Mouse (Mus musculus) stomach, postnatal 0 days (tissue): Measurements from ENCODE around the gene Timm29. TPM values are rescaled to one million over a fixed set of nuclear protein-coding genes. Genes with fewer than 3 reads are reported as not detected.

Source experiments
- ATAC-seq: fragments of 200-750 bp; cut with Nextera tagmentation; 2 replicates; pipeline ENCODE4 v1.8.0; 2017; ENCODE audit not compliant: low FRiP score, low TSS enrichment
- DNase-seq: peaks from one replicate; pipeline ENCODE4 v3.0.0-alpha.2; 2016; ENCODE audit warnings: low spot score
- H3K27ac ChIP-seq: fragments of 300-500 bp; sonication (generic); replicated peaks from 2 replicates; pipeline ENCODE4 v1.5.1; 2014; ENCODE audit warnings: mild to moderate bottlenecking, control low read depth
- H3K27me3 ChIP-seq: fragments of 300-500 bp; sonication (generic); 2 replicates; pipeline ENCODE4 v1.6.1; 2014; ENCODE audit warnings: low read length; ENCODE audit not compliant: control insufficient read depth, insufficient read depth
- H3K36me3 ChIP-seq: fragments of 300-500 bp; sonication (generic); 2 replicates; pipeline ENCODE4 v1.6.1; 2014; ENCODE audit warnings: low read length, mixed read lengths; ENCODE audit not compliant: control insufficient read depth, insufficient read depth
- H3K4me1 ChIP-seq: fragments of 300-500 bp; sonication (generic); replicated peaks from 2 replicates; pipeline ENCODE4 v1.6.1; 2014; ENCODE audit warnings: antibody characterized with exemption; ENCODE audit not compliant: control insufficient read depth, insufficient read depth
- H3K4me2 ChIP-seq: fragments of 300-500 bp; sonication (generic); replicated peaks from 2 replicates; pipeline ENCODE4 v1.6.1; 2014; ENCODE audit warnings: low read depth, mild to moderate bottlenecking, control low read depth, moderate library complexity
- H3K4me3 ChIP-seq: fragments of 300-500 bp; sonication (generic); 2 replicates; pipeline ENCODE4 v1.5.1; 2014; ENCODE audit warnings: low read depth, low read length, control low read depth
- H3K9ac ChIP-seq: fragments of 300-500 bp; sonication (generic); 2 replicates; pipeline ENCODE4 v1.6.1; 2014; ENCODE audit warnings: mild to moderate bottlenecking, low read length, control low read depth, mixed read lengths
- H3K9me3 ChIP-seq: fragments of 300-500 bp; sonication (generic); 2 replicates; pipeline ENCODE4 v1.6.1; 2016; ENCODE audit warnings: low read length; ENCODE audit not compliant: control insufficient read depth
- CTCF ChIP-seq: IDR thresholded peaks from 2 replicates; pipeline ENCODE4 v1.5.1; 2016; ENCODE audit warnings: antibody characterized with exemption, low read depth, mild to moderate bottlenecking, moderate library complexity
- EP300 ChIP-seq: optimal IDR thresholded peaks from 2 replicates; pipeline ENCODE3; 2016; ENCODE audit warnings: antibody characterized with exemption
- WGBS: fragments of 180-500 bp; shearing (Covaris S2); extraction: QIAGEN DNeasy Blood & Tissue Kit; methylation state at CpG from one replicate; pipeline ENCODE4 v1.1.7; 2014; 5-methylcytosine and 5-hydroxymethylcytosine counted together
- polyA plus RNA-seq: library from polyadenylated mRNA; unstranded; fragments of >200 nt; fragmentation: Nextera tagmentation; extraction: Ambion mirVana; gene quantifications from 2 replicates; pipeline ENCODE4 v1.2.1, GENCODE M21; 2015

Gene Timm29
- polyA plus RNA-seq, 1 experiment from 2014 or later, result 16.5 TPM

- DNase-seq, result peak; percentile 41
- no peaks in the 10 kb centered on the region for H3K9me3 ChIP-seq
- no peaks in the 10 kb centered on the region; the same call in 1 of the 2 replicates for H3K4me1 ChIP-seq
- peak overlapping the region; percentile 98 for H3K27ac ChIP-seq
- peak overlapping the region; percentile 64 for H3K4me2 ChIP-seq
- H3K27me3 ChIP-seq, result no peaks in the 10 kb centered on the region
- H3K9ac ChIP-seq, result peak overlapping the region; percentile 94
- peak overlapping the region; percentile 84 for H3K4me3 ChIP-seq
- 6% methylated on average over 10 of the region's 10 CpGs for WGBS
- H3K36me3 ChIP-seq, result no peaks in the 10 kb centered on the region
- TF ChIP-seq CTCF, result no peak
- no peak for TF ChIP-seq EP300
- no peak for ATAC-seq
Measured at GRCm38 (mm10) chr9:21617066-21617465, 24.5 kb downstream of the Timm29 start.

- no peaks in the 10 kb centered on the region; the same call in 1 of the 2 replicates for H3K4me1 ChIP-seq
- DNase-seq (no peak), ATAC-seq (no peak)
- H3K4me2 ChIP-seq, result no peak overlapping the region
- no peak for TF ChIP-seq CTCF
- no peak for TF ChIP-seq EP300
- H3K4me3 ChIP-seq, result no peak overlapping the region
- H3K9ac ChIP-seq, result no peak overlapping the region
- H3K27ac ChIP-seq, result 0 out of 2 replicates have a peak overlapping the region, but pooled peaks have one; percentile 13
- no peaks in the 10 kb centered on the region for H3K9me3 ChIP-seq
- WGBS, result 59% methylated on average over 4 of the region's 4 CpGs
- H3K27me3 ChIP-seq, result no peaks in the 10 kb centered on the region
- no peaks in the 10 kb centered on the region for H3K36me3 ChIP-seq
Measured at GRCm38 (mm10) chr9:21620229-21620628, 27.7 kb downstream of the Timm29 start.

- Histone ChIP-seq H3K4me2 (no peak overlapping the region), H3K4me1 (no peaks in the 10 kb centered on the region), H3K36me3 (no peaks in the 10 kb centered on the region), H3K27ac (no peak overlapping the region), H3K27me3 (no peaks in the 10 kb centered on the region), H3K9ac (no peak overlapping the region), H3K4me3 (no peak overlapping the region), H3K9me3 (no peaks in the 10 kb centered on the region)
- DNase-seq (no peak), ATAC-seq (no peak)
- TF ChIP-seq EP300 (no peak), CTCF (no peak)
- whole genome bisulfite sequencing, result 98% methylated on average over 1 of the region's 1 CpGs
Measured at GRCm38 (mm10) chr9:21622676-21623075, 30.2 kb downstream of the Timm29 start.

GRCm38 (mm10) chr9:21625342-21626339 lies 33.1 kb downstream of the Timm29 start:
- no peak; the same call in 1 of the 2 replicates for ATAC-seq
- no peaks in the 10 kb centered on the region for H3K27me3 ChIP-seq
- 84% methylated on average over 10 of the region's 10 CpGs for WGBS
- H3K4me3 ChIP-seq, result no peak overlapping the region
- TF ChIP-seq CTCF (no peak), EP300 (no peak)
- no peaks in the 10 kb centered on the region for H3K4me1 ChIP-seq
- H3K27ac ChIP-seq, result no peak overlapping the region
- H3K4me2 ChIP-seq, result no peak overlapping the region
- H3K9ac ChIP-seq, result no peak overlapping the region
- no peak for DNase-seq
- no peaks in the 10 kb centered on the region for H3K9me3 ChIP-seq
- H3K36me3 ChIP-seq, result no peaks in the 10 kb centered on the region

- Histone ChIP-seq H3K27ac (no peak overlapping the region), H3K9ac (no peak overlapping the region), H3K36me3 (no peaks in the 10 kb centered on the region), H3K9me3 (no peaks in the 10 kb centered on the region), H3K4me1 (no peaks in the 10 kb centered on the region), H3K27me3 (no peaks in the 10 kb centered on the region), H3K4me2 (no peak overlapping the region), H3K4me3 (no peak overlapping the region)
- no peak for ATAC-seq
- no peak for DNase-seq
- TF ChIP-seq EP300, result no peak
- peak; percentile 63 for TF ChIP-seq CTCF
Measured at GRCm38 (mm10) chr9:21626571-21626970, 34.0 kb downstream of the Timm29 start.
